Mouse (Mus musculus): ENCODE measurements around the gene Gm11985. TPM values are rescaled to one million over a fixed set of nuclear protein-coding genes. Genes with fewer than 3 reads are reported as not detected.
"Not testable (repeated sequence)": the region's sequence is repeated elsewhere in the genome, so short reads cannot be mapped to it uniquely, and the experiment has no call there.

Gm11985 gene
- polyA plus RNA-seq, 1 experiment, result not detected

DNA sequence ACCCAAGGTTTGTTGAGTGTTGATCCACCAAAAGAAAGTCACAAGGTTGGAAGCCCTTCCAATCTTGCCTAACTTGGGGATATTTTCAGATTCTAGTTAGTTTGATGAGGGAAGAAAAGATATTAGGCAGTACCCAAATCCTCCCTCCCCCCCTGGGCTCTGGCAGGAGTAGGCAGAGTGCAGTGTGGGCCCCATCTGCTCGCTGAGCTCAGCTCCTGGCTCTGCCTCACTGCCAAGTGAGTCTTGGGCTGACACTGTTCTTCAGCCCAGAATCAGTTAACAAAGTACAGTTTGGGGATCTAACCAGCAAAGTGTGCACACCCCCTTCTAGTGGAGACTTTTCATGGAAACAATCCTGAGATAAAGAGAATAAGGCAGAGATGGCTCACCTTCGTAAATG is 37.8 kb upstream of the Gm11985 start:
- H3K4me1 ChIP-seq, result no peaks in the 10 kb centered on the region
- TF ChIP-seq GATA1 (IDR thresholded peaks at IDR 0.05; ENCODE audit: borderline replicate concordance, low read length) (no peak), FLI1 (IDR thresholded peaks at IDR 0.05; ENCODE audit: low read length) (no peak)
- H3K36me3 ChIP-seq (replicated peaks; ENCODE audit: low read length), result no peaks in the 10 kb centered on the region
- H3K4me3 ChIP-seq (replicated peaks), result no peak overlapping the region
- peaks cover 5% of the 10 kb centered on the region for H3K9me3 ChIP-seq
- H3K27me3 ChIP-seq (replicated peaks), result no peaks in the 10 kb centered on the region

DNA sequence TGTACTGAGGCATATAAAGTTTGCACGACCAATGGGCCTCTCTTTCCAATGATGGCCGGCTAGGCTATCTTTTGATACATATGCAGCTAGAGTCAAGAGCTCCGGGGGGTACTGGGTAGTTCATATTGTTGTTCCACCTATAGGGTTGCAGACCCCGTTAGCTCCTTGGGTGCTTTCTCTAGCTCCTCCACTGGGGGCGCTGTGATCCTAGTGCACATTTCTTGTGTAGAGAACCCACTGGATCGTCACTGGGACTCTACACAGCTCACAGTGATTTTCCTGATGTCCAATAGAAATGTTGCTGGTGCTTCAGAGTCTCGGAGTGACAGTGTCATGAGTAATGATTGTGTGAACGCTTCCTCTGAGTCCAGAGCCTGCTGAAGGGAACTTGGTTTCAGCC is 33.5 kb upstream of the Gm11985 start:
- H3K4me3 ChIP-seq (replicated peaks); H3K9me3 ChIP-seq; H3K27me3 ChIP-seq (replicated peaks); H3K4me1 ChIP-seq; H3K36me3 ChIP-seq (replicated peaks; ENCODE audit: low read length): not testable (repeated sequence)

DNA sequence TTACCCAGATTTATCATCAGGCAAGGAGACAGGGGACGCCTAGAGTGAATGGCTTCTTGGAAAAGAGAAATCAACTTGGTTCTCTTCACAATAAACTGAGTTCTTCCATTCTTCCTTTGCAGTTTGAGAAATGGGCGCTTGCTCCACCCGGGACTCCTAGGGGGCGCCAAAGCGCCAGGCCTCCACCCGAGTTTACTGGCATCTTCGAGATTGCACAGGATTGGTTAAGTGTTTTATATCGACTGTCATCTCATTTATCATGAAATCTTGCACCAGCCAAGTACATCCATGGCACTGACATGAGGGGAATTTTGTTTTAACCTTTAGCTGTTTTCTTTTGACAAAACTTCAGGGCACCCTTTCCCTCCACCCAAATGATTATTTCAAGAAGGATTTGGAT is 27.3 kb upstream of the Gm11985 start:
- H3K36me3 ChIP-seq (replicated peaks; ENCODE audit: low read length), result no peaks in the 10 kb centered on the region
- H3K27me3 ChIP-seq (replicated peaks), result peaks cover 42% of the 10 kb centered on the region
- peaks cover 8% of the 10 kb centered on the region; the same call in 1 of the 2 replicates for H3K4me1 ChIP-seq
- no peak overlapping the region for H3K4me3 ChIP-seq (replicated peaks)
- H3K9me3 ChIP-seq, result no peaks in the 10 kb centered on the region
- TF ChIP-seq GATA1 (IDR thresholded peaks at IDR 0.05; ENCODE audit: borderline replicate concordance, low read length) (no peak), FLI1 (IDR thresholded peaks at IDR 0.05; ENCODE audit: low read length) (no peak)

DNA sequence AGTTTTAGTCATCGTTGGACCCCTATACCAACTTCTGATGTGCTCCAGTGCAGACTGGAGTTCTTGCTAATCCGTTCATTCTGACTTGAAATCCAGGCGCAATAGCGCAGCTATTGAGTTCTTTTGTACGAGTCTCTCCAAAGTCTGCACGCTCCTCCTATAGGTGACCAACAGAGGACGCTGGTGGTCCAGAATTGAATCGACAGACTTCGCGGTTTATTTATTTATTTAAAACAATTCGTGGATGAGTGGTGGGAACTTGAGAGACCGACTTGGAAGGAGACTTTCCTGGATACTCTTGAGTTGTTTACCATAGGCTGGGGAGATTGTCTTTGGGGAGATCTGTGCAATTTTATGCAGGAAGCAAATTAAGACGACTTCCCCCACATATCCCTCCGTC is 26.4 kb upstream of the Gm11985 start:
- no peaks in the 10 kb centered on the region for H3K9me3 ChIP-seq
- H3K36me3 ChIP-seq (replicated peaks; ENCODE audit: low read length), result no peaks in the 10 kb centered on the region
- TF ChIP-seq GATA1 (IDR thresholded peaks at IDR 0.05; ENCODE audit: borderline replicate concordance, low read length) (no peak), FLI1 (IDR thresholded peaks at IDR 0.05; ENCODE audit: low read length) (no peak)
- no peak overlapping the region for H3K4me3 ChIP-seq (replicated peaks)
- peaks cover 8% of the 10 kb centered on the region; the same call in 1 of the 2 replicates for H3K4me1 ChIP-seq
- H3K27me3 ChIP-seq (replicated peaks), result peaks cover 43% of the 10 kb centered on the region

DNA sequence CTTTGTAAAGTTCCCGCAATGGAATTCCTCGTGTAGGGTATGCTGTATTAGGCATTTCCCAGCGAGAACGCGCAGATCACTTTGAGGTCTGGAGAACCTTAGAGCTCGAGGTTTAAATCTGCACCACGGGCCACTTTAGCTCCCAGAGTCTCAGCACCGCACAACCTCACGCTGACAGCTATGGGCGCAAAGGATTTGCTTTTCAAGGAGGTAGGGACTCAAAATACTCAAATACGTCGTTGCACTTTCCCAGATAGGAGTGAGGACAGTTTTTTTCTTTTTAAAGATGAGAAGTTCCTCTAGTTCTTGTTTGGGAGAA is 25.9 kb upstream of the Gm11985 start:
- TF ChIP-seq FLI1 (IDR thresholded peaks at IDR 0.05; ENCODE audit: low read length), result no peak
- TF ChIP-seq GATA1 (IDR thresholded peaks at IDR 0.05; ENCODE audit: borderline replicate concordance, low read length), result no peak
- Histone ChIP-seq H3K4me3 (replicated peaks) (no peak overlapping the region), H3K27me3 (replicated peaks) (peaks cover 43% of the 10 kb centered on the region)

DNA sequence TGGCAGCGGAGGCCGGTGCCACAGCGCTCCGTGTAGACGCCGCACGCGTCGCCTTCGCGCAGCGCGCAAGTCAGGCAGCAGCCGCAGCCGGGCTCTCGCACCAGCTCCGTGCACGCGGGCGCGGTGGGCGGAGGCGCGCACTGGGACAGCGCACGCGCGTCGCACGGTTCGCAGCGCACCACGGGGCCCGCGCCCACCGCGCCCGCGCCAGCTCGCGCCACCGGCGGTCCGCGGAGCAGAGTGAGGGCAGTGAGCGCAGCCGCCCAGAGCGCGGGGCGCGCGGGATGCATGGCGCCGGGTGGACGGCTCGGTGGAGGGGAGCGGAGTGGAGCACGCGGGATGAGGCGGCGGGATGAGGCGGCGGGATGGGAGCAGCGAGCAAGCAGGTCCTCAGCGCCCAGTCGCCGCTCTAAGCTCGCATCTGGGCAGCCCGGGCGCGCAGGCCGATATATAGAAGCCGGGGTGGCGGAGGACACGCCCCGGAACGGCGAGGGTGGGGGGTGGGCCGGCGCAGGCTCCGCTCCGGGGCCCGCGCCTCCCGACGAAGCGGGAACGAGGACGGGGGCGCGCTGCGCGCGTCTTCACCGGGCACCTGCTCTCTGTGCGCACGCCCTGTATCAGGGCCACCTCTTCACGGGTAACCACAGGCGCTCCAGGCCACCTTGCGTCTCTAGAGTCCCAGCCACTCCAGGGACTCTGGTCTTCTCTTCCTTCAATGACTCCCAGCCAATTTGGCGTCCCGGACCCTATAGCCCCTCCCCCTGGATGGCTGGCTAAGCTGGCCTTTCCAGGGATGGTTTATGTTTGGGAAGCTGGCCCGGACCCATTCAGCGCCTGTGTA is 25.4 kb upstream of the Gm11985 start, which contains the start of gene Igfbp3:
Gene Igfbp3 (minus strand): TSS at position 423 of the 841 bp plus-strand sequence.
- Histone ChIP-seq H3K4me3 (replicated peaks) (peak within 1 kb of the TSS; percentile 50), H3K27me3 (replicated peaks) (peaks cover 43% of the 10 kb centered on the region)
- TF ChIP-seq FLI1 (IDR thresholded peaks at IDR 0.05; ENCODE audit: low read length), result no peak
- TF ChIP-seq GATA1 (IDR thresholded peaks at IDR 0.05; ENCODE audit: borderline replicate concordance, low read length), result no peak

More for the DNA sequence above, 25.9 kb upstream of the Gm11985 start:
- Histone ChIP-seq H3K36me3 (replicated peaks; ENCODE audit: low read length) (no peaks in the 10 kb centered on the region), H3K9me3 (no peaks in the 10 kb centered on the region), H3K4me1 (peaks cover 8% of the 10 kb centered on the region; the same call in 1 of the 2 replicates)

DNA sequence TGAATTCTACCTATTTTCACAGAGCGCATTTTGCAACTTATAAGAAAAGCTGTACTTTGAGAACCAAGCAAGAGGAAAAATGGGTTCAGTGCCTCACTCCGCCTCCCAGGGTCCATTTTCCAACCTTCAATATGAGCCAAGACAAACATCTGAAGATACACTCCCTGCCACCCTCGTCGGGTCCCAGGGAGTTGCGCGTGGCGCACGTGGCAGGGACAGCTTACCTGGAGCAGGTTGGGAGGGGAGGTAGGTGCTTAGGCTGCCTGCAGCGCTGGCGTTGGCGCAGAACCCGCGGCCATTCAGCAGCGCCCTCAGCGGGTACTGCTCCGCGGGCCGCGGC is 24.8 kb upstream of the Gm11985 start:
- TF ChIP-seq GATA1 (IDR thresholded peaks at IDR 0.05; ENCODE audit: borderline replicate concordance, low read length), result no peak
- no peak for TF ChIP-seq FLI1 (IDR thresholded peaks at IDR 0.05; ENCODE audit: low read length)
- Histone ChIP-seq H3K4me1 (peaks cover 8% of the 10 kb centered on the region; the same call in 1 of the 2 replicates), H3K36me3 (replicated peaks; ENCODE audit: low read length) (no peaks in the 10 kb centered on the region), H3K27me3 (replicated peaks) (peaks cover 43% of the 10 kb centered on the region), H3K4me3 (replicated peaks) (no peak overlapping the region), H3K9me3 (no peaks in the 10 kb centered on the region)

More for the DNA sequence above, 25.4 kb upstream of the Gm11985 start, which contains the start of gene Igfbp3:
- H3K4me1 ChIP-seq, result peaks cover 8% of the 10 kb centered on the region; the same call in 1 of the 2 replicates
- no peaks in the 10 kb centered on the region for H3K36me3 ChIP-seq (replicated peaks; ENCODE audit: low read length)
- no peaks in the 10 kb centered on the region for H3K9me3 ChIP-seq

DNA sequence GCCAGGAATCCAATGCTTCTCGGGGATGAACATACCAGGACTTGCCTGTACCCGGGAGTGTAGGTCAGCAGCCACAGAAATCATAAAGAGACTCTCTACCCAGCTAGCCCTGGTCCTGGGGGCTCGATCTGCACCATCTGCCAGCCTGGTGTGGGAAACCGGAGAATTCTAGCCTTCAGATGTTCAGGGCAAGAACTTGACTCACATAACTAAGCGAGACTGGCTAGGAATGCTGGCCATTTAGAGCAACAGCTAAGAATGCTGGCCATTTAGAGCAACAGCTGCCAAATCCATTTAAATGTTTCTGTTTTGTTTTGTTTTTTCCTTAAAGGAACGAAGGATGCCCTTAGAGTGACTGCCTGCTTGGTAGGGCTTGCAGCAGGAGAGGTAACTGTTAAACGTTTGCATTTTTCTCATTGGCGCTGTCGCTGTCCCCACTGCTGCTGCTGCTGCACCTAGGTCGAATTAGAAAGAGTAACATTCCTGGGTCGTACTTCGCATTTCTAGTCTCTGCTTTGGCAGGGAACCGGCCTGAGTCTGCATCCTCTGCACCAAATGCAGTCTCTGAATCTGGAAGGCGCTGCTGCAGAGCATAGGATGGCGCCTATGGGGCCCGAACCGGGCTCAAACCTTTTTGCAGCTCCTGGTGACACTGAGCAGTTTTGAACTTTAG is 23.9 kb upstream of the Gm11985 start:
- Histone ChIP-seq H3K36me3 (replicated peaks; ENCODE audit: low read length) (no peaks in the 10 kb centered on the region), H3K27me3 (replicated peaks) (peaks cover 43% of the 10 kb centered on the region), H3K4me3 (replicated peaks) (no peak overlapping the region), H3K9me3 (no peaks in the 10 kb centered on the region), H3K4me1 (peaks cover 8% of the 10 kb centered on the region; the same call in 1 of the 2 replicates)
- no peak for TF ChIP-seq GATA1 (IDR thresholded peaks at IDR 0.05; ENCODE audit: borderline replicate concordance, low read length)
- no peak for TF ChIP-seq FLI1 (IDR thresholded peaks at IDR 0.05; ENCODE audit: low read length)

DNA sequence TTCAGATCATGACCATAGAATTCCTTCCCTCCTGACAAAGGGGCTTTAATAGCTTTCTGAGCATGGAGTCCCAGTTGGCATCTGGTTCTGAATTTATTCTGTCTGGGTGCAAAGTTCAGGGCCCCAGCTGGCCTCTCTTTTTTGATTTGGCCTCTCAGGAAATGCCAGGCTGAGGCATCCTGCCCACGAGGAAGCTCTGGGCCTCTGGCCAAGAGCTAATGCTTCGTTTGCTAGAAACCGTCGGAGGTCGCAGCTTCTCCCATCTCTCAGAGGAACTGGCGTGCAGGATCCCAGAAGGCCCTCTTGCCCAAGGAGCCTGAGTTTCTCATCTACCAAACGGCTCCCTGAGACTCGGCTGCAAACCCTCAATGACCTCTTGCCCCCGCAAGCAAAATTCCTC is 22.8 kb upstream of the Gm11985 start:
- H3K27me3 ChIP-seq (replicated peaks), result peaks cover 42% of the 10 kb centered on the region
- TF ChIP-seq FLI1 (IDR thresholded peaks at IDR 0.05; ENCODE audit: low read length), result no peak
- no peak for TF ChIP-seq GATA1 (IDR thresholded peaks at IDR 0.05; ENCODE audit: borderline replicate concordance, low read length)

DNA sequence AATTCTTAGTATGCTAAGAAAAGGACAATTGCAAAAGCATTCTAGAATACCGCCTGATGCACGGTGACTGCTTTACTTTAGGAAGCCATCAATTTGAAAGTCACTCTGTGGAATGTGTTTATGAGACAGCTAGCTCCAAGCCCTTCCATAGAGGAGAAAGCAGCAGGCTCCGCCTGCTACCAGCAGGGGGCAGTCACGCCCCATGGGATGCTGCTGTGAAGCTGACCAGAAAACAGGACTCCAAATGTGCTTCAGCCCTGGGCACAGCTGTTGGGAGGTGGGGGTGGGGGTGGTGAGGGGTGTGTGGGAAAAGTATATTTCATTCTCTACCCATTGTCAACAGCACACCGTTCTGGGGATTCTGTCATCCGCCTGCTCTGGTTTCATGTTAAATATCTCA is 22.0 kb upstream of the Gm11985 start:
- Histone ChIP-seq H3K4me3 (replicated peaks) (no peak overlapping the region), H3K4me1 (peaks cover 8% of the 10 kb centered on the region; the same call in 1 of the 2 replicates), H3K27me3 (replicated peaks) (peaks cover 40% of the 10 kb centered on the region), H3K36me3 (replicated peaks; ENCODE audit: low read length) (no peaks in the 10 kb centered on the region), H3K9me3 (no peaks in the 10 kb centered on the region)
- TF ChIP-seq FLI1 (IDR thresholded peaks at IDR 0.05; ENCODE audit: low read length) (no peak), GATA1 (IDR thresholded peaks at IDR 0.05; ENCODE audit: borderline replicate concordance, low read length) (no peak)

More for the DNA sequence above, 22.8 kb upstream of the Gm11985 start:
- Histone ChIP-seq H3K4me1 (peaks cover 8% of the 10 kb centered on the region; the same call in 1 of the 2 replicates), H3K36me3 (replicated peaks; ENCODE audit: low read length) (no peaks in the 10 kb centered on the region), H3K9me3 (no peaks in the 10 kb centered on the region), H3K4me3 (replicated peaks) (no peak overlapping the region)

All from megakaryocyte, embryonic 14.5 days (primary cell).